Mouse (Mus musculus) heart, embryonic 15.5 days (tissue): Measurements from ENCODE around the gene Pknox2. TPM values are rescaled to one million over a fixed set of nuclear protein-coding genes. Genes with fewer than 3 reads are reported as not detected.

Experiments used
- ATAC-seq: fragments of 200-750 bp; cut with Nextera tagmentation; replicated peaks from 2 replicates; pipeline ENCODE4 v1.8.0; 2017; ENCODE audit warnings: low read depth, moderate TSS enrichment; ENCODE audit not compliant: insufficient number of reproducible peaks, insufficient read depth, low FRiP score
- H3K27ac ChIP-seq: fragments of 300-500 bp; sonication (generic); 2 replicates; pipeline ENCODE4 v1.5.1; 2015; ENCODE audit warnings: mild to moderate bottlenecking, inconsistent platforms
- H3K27me3 ChIP-seq: fragments of 300-500 bp; sonication (generic); 2 replicates; pipeline ENCODE4 v1.6.1; 2015; ENCODE audit warnings: inconsistent platforms
- H3K36me3 ChIP-seq: fragments of 300-500 bp; sonication (generic); 2 replicates; pipeline ENCODE4 v1.6.1; 2015; ENCODE audit warnings: mild to moderate bottlenecking, inconsistent platforms
- H3K4me1 ChIP-seq: fragments of 300-500 bp; sonication (generic); replicated peaks from 2 replicates; pipeline ENCODE4 v1.6.1; 2015; ENCODE audit warnings: inconsistent platforms
- H3K4me2 ChIP-seq: fragments of 300-500 bp; sonication (generic); 2 replicates; pipeline ENCODE4 v1.6.1; 2015; ENCODE audit warnings: inconsistent platforms, mild to moderate bottlenecking, moderate library complexity
- H3K4me3 ChIP-seq: fragments of 300-500 bp; sonication (generic); 2 replicates; pipeline ENCODE4 v1.5.1; 2015; ENCODE audit warnings: mild to moderate bottlenecking, inconsistent platforms
- H3K9ac ChIP-seq: fragments of 300-500 bp; sonication (generic); 2 replicates; pipeline ENCODE4 v1.6.1; 2015; ENCODE audit warnings: mild to moderate bottlenecking, inconsistent platforms
- H3K9me3 ChIP-seq: fragments of 300-500 bp; sonication (generic); replicated peaks from 2 replicates; pipeline ENCODE4 v1.6.1; 2016; ENCODE audit warnings: inconsistent platforms
- WGBS: fragments of 180-500 bp; shearing (Covaris S2); methylation state at CpG from one replicate; pipeline ENCODE4 v1.1.7; 2015; ENCODE audit warnings: mixed read lengths; 5-methylcytosine and 5-hydroxymethylcytosine counted together
- polyA plus RNA-seq: library from polyadenylated mRNA; unstranded; fragments of >200 nt; fragmentation: Nextera tagmentation; extraction: Ambion mirVana; gene quantifications from 2 replicates; pipeline ENCODE4 v1.2.1, GENCODE M21; 2015

Gene Pknox2
- polyA plus RNA-seq, 1 experiment from 2014 or later = 4.6 TPM

GRCm38 (mm10) chr9:37101059-37101940 is 45.9 kb downstream of the Pknox2 start:
- peak; percentile 70 for ATAC-seq
- H3K4me3 ChIP-seq = no peak overlapping the region
- no peak overlapping the region for H3K9ac ChIP-seq
- no peaks in the 10 kb centered on the region for H3K27me3 ChIP-seq
- 41% methylated on average over 11 of the region's 11 CpGs for WGBS
- no peak overlapping the region for H3K4me2 ChIP-seq
- no peaks in the 10 kb centered on the region for H3K9me3 ChIP-seq
- no peaks in the 10 kb centered on the region for H3K36me3 ChIP-seq
- H3K27ac ChIP-seq = peak overlapping the region; percentile 74
- peaks cover 16% of the 10 kb centered on the region for H3K4me1 ChIP-seq

- 54% methylated on average over 3 of the region's 3 CpGs for WGBS
- H3K4me3 ChIP-seq = no peak overlapping the region
- no peak for ATAC-seq
- no peaks in the 10 kb centered on the region for H3K9me3 ChIP-seq
- no peak overlapping the region for H3K9ac ChIP-seq
- peaks cover 16% of the 10 kb centered on the region for H3K4me1 ChIP-seq
- no peak overlapping the region for H3K4me2 ChIP-seq
- H3K27me3 ChIP-seq = no peaks in the 10 kb centered on the region
- H3K27ac ChIP-seq = no peak overlapping the region
- no peaks in the 10 kb centered on the region for H3K36me3 ChIP-seq
These were observed 47.6 kb downstream of the Pknox2 start for GRCm38 (mm10) chr9:37099595-37099994.

- H3K4me3 ChIP-seq = no peak overlapping the region
- no peak overlapping the region for H3K27ac ChIP-seq
- no peaks in the 10 kb centered on the region for H3K9me3 ChIP-seq
- 87% methylated on average over 3 of the region's 3 CpGs for WGBS
- H3K9ac ChIP-seq = no peak overlapping the region
- no peaks in the 10 kb centered on the region for H3K27me3 ChIP-seq
- no peak for ATAC-seq
- no peak overlapping the region for H3K4me2 ChIP-seq
- no peaks in the 10 kb centered on the region for H3K36me3 ChIP-seq
- peaks cover 16% of the 10 kb centered on the region for H3K4me1 ChIP-seq
These were observed 48.6 kb downstream of the Pknox2 start for GRCm38 (mm10) chr9:37098600-37098999.

- Histone ChIP-seq H3K27ac (no peak overlapping the region), H3K4me1 (0 out of 2 replicates have a peak, but pooled peaks cover 3% of the 10 kb centered on the region)
- WGBS = 67% methylated on average over 11 of the region's 11 CpGs
These were observed 52.8 kb downstream of the Pknox2 start for GRCm38 (mm10) chr9:37094230-37094990.

GRCm38 (mm10) chr9:37093086-37093485 is 54.1 kb downstream of the Pknox2 start:
- Histone ChIP-seq H3K27ac (no peak overlapping the region), H3K4me1 (0 out of 2 replicates have a peak, but pooled peaks cover 3% of the 10 kb centered on the region), H3K27me3 (no peaks in the 10 kb centered on the region), H3K4me3 (no peak overlapping the region), H3K9ac (no peak overlapping the region), H3K4me2 (no peak overlapping the region), H3K9me3 (no peaks in the 10 kb centered on the region), H3K36me3 (no peaks in the 10 kb centered on the region)
- WGBS = 22% methylated on average over 5 of the region's 5 CpGs
- ATAC-seq = no peak

More at GRCm38 (mm10) chr9:37094230-37094990, 52.8 kb downstream of the Pknox2 start:
- Histone ChIP-seq H3K4me3 (no peak overlapping the region), H3K36me3 (no peaks in the 10 kb centered on the region), H3K9me3 (no peaks in the 10 kb centered on the region), H3K9ac (no peak overlapping the region), H3K4me2 (no peak overlapping the region), H3K27me3 (no peaks in the 10 kb centered on the region)
- no peak for ATAC-seq

GRCm38 (mm10) chr9:37089894-37090652 is 57.1 kb downstream of the Pknox2 start:
- Histone ChIP-seq H3K9ac (no peak overlapping the region), H3K36me3 (no peaks in the 10 kb centered on the region), H3K4me3 (no peak overlapping the region), H3K27ac (no peak overlapping the region), H3K4me1 (peaks cover 15% of the 10 kb centered on the region), H3K9me3 (no peaks in the 10 kb centered on the region), H3K4me2 (no peak overlapping the region), H3K27me3 (no peaks in the 10 kb centered on the region)
- ATAC-seq = no peak
- 60% methylated on average over 6 of the region's 6 CpGs for WGBS

- H3K27me3 ChIP-seq = no peaks in the 10 kb centered on the region
These were observed 61.8 kb downstream of the Pknox2 start for GRCm38 (mm10) chr9:37085370-37085769.

GRCm38 (mm10) chr9:37082246-37082645 is 65.0 kb downstream of the Pknox2 start:
- WGBS = 91% methylated on average over 10 of the region's 10 CpGs
- Histone ChIP-seq H3K4me1 (peaks cover 17% of the 10 kb centered on the region), H3K27me3 (no peaks in the 10 kb centered on the region), H3K4me3 (no peak overlapping the region), H3K9me3 (no peaks in the 10 kb centered on the region), H3K36me3 (no peaks in the 10 kb centered on the region), H3K4me2 (no peak overlapping the region), H3K9ac (no peak overlapping the region), H3K27ac (no peak overlapping the region)
- ATAC-seq = no peak

More at GRCm38 (mm10) chr9:37085370-37085769, 61.8 kb downstream of the Pknox2 start:
- no peak overlapping the region for H3K4me2 ChIP-seq
- H3K9ac ChIP-seq = no peak overlapping the region
- 44% methylated on average over 2 of the region's 2 CpGs for WGBS
- peak overlapping the region; percentile 17; the same call in 1 of the 2 replicates for H3K27ac ChIP-seq
- no peaks in the 10 kb centered on the region for H3K9me3 ChIP-seq
- peak; percentile 62; the same call in 1 of the 2 replicates for ATAC-seq
- H3K4me1 ChIP-seq = peaks cover 17% of the 10 kb centered on the region
- no peaks in the 10 kb centered on the region for H3K36me3 ChIP-seq
- no peak overlapping the region for H3K4me3 ChIP-seq

GRCm38 (mm10) chr9:37080309-37080708 is 66.9 kb downstream of the Pknox2 start:
- H3K36me3 ChIP-seq = no peaks in the 10 kb centered on the region
- H3K9me3 ChIP-seq = no peaks in the 10 kb centered on the region
- H3K4me3 ChIP-seq = no peak overlapping the region
- 78% methylated on average over 6 of the region's 6 CpGs for WGBS
- H3K4me2 ChIP-seq = no peak overlapping the region
- H3K4me1 ChIP-seq = peaks cover 7% of the 10 kb centered on the region
- no peak overlapping the region for H3K9ac ChIP-seq
- ATAC-seq = no peak
- no peak overlapping the region for H3K27ac ChIP-seq
- no peaks in the 10 kb centered on the region for H3K27me3 ChIP-seq

- no peaks in the 10 kb centered on the region for H3K9me3 ChIP-seq
- H3K4me3 ChIP-seq = no peak overlapping the region
- H3K36me3 ChIP-seq = no peaks in the 10 kb centered on the region
- H3K27ac ChIP-seq = no peak overlapping the region
- no peak for ATAC-seq
- H3K4me2 ChIP-seq = no peak overlapping the region
- no peaks in the 10 kb centered on the region for H3K27me3 ChIP-seq
- H3K4me1 ChIP-seq = no peaks in the 10 kb centered on the region
- no peak overlapping the region for H3K9ac ChIP-seq
- WGBS = 61% methylated on average over 2 of the region's 2 CpGs
These were observed 70.2 kb downstream of the Pknox2 start for GRCm38 (mm10) chr9:37077063-37077418.
